Mouse (Mus musculus): ENCODE data around the gene Eif2b4. TPM values are rescaled to one million over a fixed set of nuclear protein-coding genes. Genes with fewer than 3 reads are reported as not detected.
"Not testable (repeated sequence)": the region's sequence is repeated elsewhere in the genome, so short reads cannot be mapped to it uniquely, and the experiment has no call there.

The Eif2b4 gene
- polyA plus RNA-seq, 1 experiment from 2014 or later = 65.0 TPM

GRCm38 (mm10) chr5:31220448-31221303, 27.4 kb upstream of the Eif2b4 start, which contains the start of gene Ppm1g:
Gene Ppm1g (minus strand): TSS chr5:31220687.
- under 1% methylated on average over 56 of the region's 70 CpGs for WGBS

GRCm38 (mm10) chr5:31219911-31220447, 26.7 kb upstream of the Eif2b4 start:
- Histone ChIP-seq H3K36me3 (ENCODE audit: control insufficient read depth, insufficient read depth, low read length) (no peaks in the 10 kb centered on the region), H3K27ac (ENCODE audit: low read depth) (peak overlapping the region; percentile 94), H3K4me2 (ENCODE audit: low read length) (peak overlapping the region; percentile 85), H3K27me3 (replicated peaks; ENCODE audit: control insufficient read depth, insufficient read depth, low read length) (no peaks in the 10 kb centered on the region), H3K4me1 (replicated peaks; ENCODE audit: control insufficient read depth, insufficient read depth, low read length) (peaks cover 6% of the 10 kb centered on the region; the same call in 1 of the 2 replicates), H3K9ac (ENCODE audit: low read length) (peak overlapping the region; percentile 93), H3K4me3 (ENCODE audit: low read depth, low read length) (peak overlapping the region; percentile 98), H3K9me3 (ENCODE audit: control insufficient read depth, low read length) (no peaks in the 10 kb centered on the region)
- ATAC-seq (replicated peaks; ENCODE audit: low FRiP score, low TSS enrichment, low read depth) (peak; percentile 67), DNase-seq (ENCODE audit: low spot score) (peak; percentile 86)
- under 1% methylated on average over 40 of the region's 40 CpGs for WGBS

More at GRCm38 (mm10) chr5:31220448-31221303, 27.4 kb upstream of the Eif2b4 start, which contains the start of gene Ppm1g:
- Histone ChIP-seq H3K27ac (ENCODE audit: low read depth) (peak within 1 kb of the TSS; percentile 94), H3K4me3 (ENCODE audit: low read depth, low read length) (peak within 1 kb of the TSS; percentile 98), H3K4me1 (replicated peaks; ENCODE audit: control insufficient read depth, insufficient read depth, low read length) (peaks cover 6% of the 10 kb centered on the region; the same call in 1 of the 2 replicates), H3K9me3 (ENCODE audit: control insufficient read depth, low read length) (no peaks in the 10 kb centered on the region), H3K27me3 (replicated peaks; ENCODE audit: control insufficient read depth, insufficient read depth, low read length) (no peaks in the 10 kb centered on the region), H3K36me3 (ENCODE audit: control insufficient read depth, insufficient read depth, low read length) (no peaks in the 10 kb centered on the region), H3K4me2 (ENCODE audit: low read length) (peak within 1 kb of the TSS; percentile 85), H3K9ac (ENCODE audit: low read length) (peak within 1 kb of the TSS; percentile 93)
- ATAC-seq (replicated peaks; ENCODE audit: low FRiP score, low TSS enrichment, low read depth) = peak; percentile 95
- peak; percentile 99 for DNase-seq (ENCODE audit: low spot score)

- no peaks in the 10 kb centered on the region for H3K36me3 ChIP-seq (ENCODE audit: control insufficient read depth, insufficient read depth, low read length)
- DNase-seq (ENCODE audit: low spot score) = no peak
- H3K9me3 ChIP-seq (ENCODE audit: control insufficient read depth, low read length) = no peaks in the 10 kb centered on the region
- no peaks in the 10 kb centered on the region for H3K27me3 ChIP-seq (replicated peaks; ENCODE audit: control insufficient read depth, insufficient read depth, low read length)
- ATAC-seq (replicated peaks; ENCODE audit: low FRiP score, low TSS enrichment, low read depth) = no peak
- H3K4me2 ChIP-seq (ENCODE audit: low read length) = peak overlapping the region; percentile 85
- H3K9ac ChIP-seq (ENCODE audit: low read length) = peak overlapping the region; percentile 93
- WGBS = 2% methylated on average over 11 of the region's 11 CpGs
- H3K4me3 ChIP-seq (ENCODE audit: low read depth, low read length) = peak overlapping the region; percentile 98
- no peak overlapping the region for H3K27ac ChIP-seq (ENCODE audit: low read depth)
- peaks cover 6% of the 10 kb centered on the region; the same call in 1 of the 2 replicates for H3K4me1 ChIP-seq (replicated peaks; ENCODE audit: control insufficient read depth, insufficient read depth, low read length)
Measured at GRCm38 (mm10) chr5:31219474-31219873, 26.2 kb upstream of the Eif2b4 start.

- Histone ChIP-seq H3K27ac (ENCODE audit: low read depth) (no peak overlapping the region), H3K36me3 (ENCODE audit: control insufficient read depth, insufficient read depth, low read length) (no peaks in the 10 kb centered on the region), H3K9me3 (ENCODE audit: control insufficient read depth, low read length) (no peaks in the 10 kb centered on the region), H3K4me2 (ENCODE audit: low read length) (peak overlapping the region; percentile 85), H3K9ac (ENCODE audit: low read length) (peak overlapping the region; percentile 13; the same call in 1 of the 2 replicates), H3K27me3 (replicated peaks; ENCODE audit: control insufficient read depth, insufficient read depth, low read length) (no peaks in the 10 kb centered on the region), H3K4me3 (ENCODE audit: low read depth, low read length) (peak overlapping the region; percentile 98), H3K4me1 (replicated peaks; ENCODE audit: control insufficient read depth, insufficient read depth, low read length) (peaks cover 6% of the 10 kb centered on the region; the same call in 1 of the 2 replicates)
- DNase-seq (ENCODE audit: low spot score) (no peak), ATAC-seq (replicated peaks; ENCODE audit: low FRiP score, low TSS enrichment, low read depth) (no peak)
- 0% methylated on average over 2 of the region's 2 CpGs for WGBS
Measured at GRCm38 (mm10) chr5:31219070-31219469, 25.8 kb upstream of the Eif2b4 start.

- Histone ChIP-seq H3K4me3 (ENCODE audit: low read depth, low read length) (no peak overlapping the region), H3K27me3 (replicated peaks; ENCODE audit: control insufficient read depth, insufficient read depth, low read length) (no peaks in the 10 kb centered on the region), H3K4me1 (replicated peaks; ENCODE audit: control insufficient read depth, insufficient read depth, low read length) (peaks cover 6% of the 10 kb centered on the region; the same call in 1 of the 2 replicates), H3K9me3 (ENCODE audit: control insufficient read depth, low read length) (no peaks in the 10 kb centered on the region), H3K4me2 (ENCODE audit: low read length) (no peak overlapping the region), H3K36me3 (ENCODE audit: control insufficient read depth, insufficient read depth, low read length) (no peaks in the 10 kb centered on the region), H3K27ac (ENCODE audit: low read depth) (no peak overlapping the region), H3K9ac (ENCODE audit: low read length) (no peak overlapping the region)
- 44% methylated on average over 6 of the region's 7 CpGs for WGBS
- DNase-seq (ENCODE audit: low spot score) (no peak), ATAC-seq (replicated peaks; ENCODE audit: low FRiP score, low TSS enrichment, low read depth) (no peak)
Measured at GRCm38 (mm10) chr5:31218294-31218693, 25.1 kb upstream of the Eif2b4 start.

GRCm38 (mm10) chr5:31216554-31216953, 23.3 kb upstream of the Eif2b4 start:
- H3K9ac ChIP-seq (ENCODE audit: low read length); H3K9me3 ChIP-seq (ENCODE audit: control insufficient read depth, low read length); H3K4me2 ChIP-seq (ENCODE audit: low read length); DNase-seq (ENCODE audit: low spot score); ATAC-seq (replicated peaks; ENCODE audit: low FRiP score, low TSS enrichment, low read depth); H3K27me3 ChIP-seq (replicated peaks; ENCODE audit: control insufficient read depth, insufficient read depth, low read length); H3K4me3 ChIP-seq (ENCODE audit: low read depth, low read length); H3K4me1 ChIP-seq (replicated peaks; ENCODE audit: control insufficient read depth, insufficient read depth, low read length); H3K27ac ChIP-seq (ENCODE audit: low read depth); H3K36me3 ChIP-seq (ENCODE audit: control insufficient read depth, insufficient read depth, low read length): not testable (repeated sequence)
- 87% methylated on average over 6 of the region's 6 CpGs for WGBS

- peaks cover 65% of the 10 kb centered on the region for H3K36me3 ChIP-seq (ENCODE audit: control insufficient read depth, insufficient read depth, low read length)
- H3K9ac ChIP-seq (ENCODE audit: low read length) = no peak overlapping the region
- peaks cover 14% of the 10 kb centered on the region for H3K4me1 ChIP-seq (replicated peaks; ENCODE audit: control insufficient read depth, insufficient read depth, low read length)
- no peak overlapping the region for H3K4me3 ChIP-seq (ENCODE audit: low read depth, low read length)
- ATAC-seq (replicated peaks; ENCODE audit: low FRiP score, low TSS enrichment, low read depth) (no peak), DNase-seq (ENCODE audit: low spot score) (no peak)
- no peaks in the 10 kb centered on the region for H3K27me3 ChIP-seq (replicated peaks; ENCODE audit: control insufficient read depth, insufficient read depth, low read length)
- peaks cover 4% of the 10 kb centered on the region for H3K9me3 ChIP-seq (ENCODE audit: control insufficient read depth, low read length)
- WGBS = 94% methylated on average over 6 of the region's 6 CpGs
- no peak overlapping the region for H3K4me2 ChIP-seq (ENCODE audit: low read length)
- no peak overlapping the region for H3K27ac ChIP-seq (ENCODE audit: low read depth)
Measured at GRCm38 (mm10) chr5:31204421-31204820, 11.2 kb upstream of the Eif2b4 start.

- Histone ChIP-seq H3K36me3 (ENCODE audit: control insufficient read depth, insufficient read depth, low read length) (peaks cover 71% of the 10 kb centered on the region), H3K27me3 (replicated peaks; ENCODE audit: control insufficient read depth, insufficient read depth, low read length) (no peaks in the 10 kb centered on the region), H3K27ac (ENCODE audit: low read depth) (no peak overlapping the region), H3K9me3 (ENCODE audit: control insufficient read depth, low read length) (peaks cover 4% of the 10 kb centered on the region), H3K9ac (ENCODE audit: low read length) (no peak overlapping the region), H3K4me2 (ENCODE audit: low read length) (no peak overlapping the region), H3K4me1 (replicated peaks; ENCODE audit: control insufficient read depth, insufficient read depth, low read length) (peaks cover 14% of the 10 kb centered on the region), H3K4me3 (ENCODE audit: low read depth, low read length) (no peak overlapping the region)
- no peak for DNase-seq (ENCODE audit: low spot score)
- no peak for ATAC-seq (replicated peaks; ENCODE audit: low FRiP score, low TSS enrichment, low read depth)
- WGBS = 87% methylated on average over 2 of the region's 2 CpGs
Measured at GRCm38 (mm10) chr5:31203866-31204265, 10.6 kb upstream of the Eif2b4 start.
